Mouse (Mus musculus) stomach, embryonic 15.5 days (tissue): ENCODE data around the gene Casp6. TPM values are rescaled to one million over a fixed set of nuclear protein-coding genes. Genes with fewer than 3 reads are reported as not detected.
A peak's percentile ranks its signal among the peaks of the same experiment; 100 is the strongest.

Experiments used
- ATAC-seq: fragments of 200-750 bp; cut with Nextera tagmentation; 2 replicates; pipeline ENCODE4 v1.8.0; 2017; ENCODE audit warnings: low read depth, moderate number of reproducible peaks, moderate TSS enrichment; ENCODE audit not compliant: insufficient read depth, low FRiP score
- H3K27ac ChIP-seq: fragments of 300-500 bp; sonication (generic); 2 replicates; pipeline ENCODE4 v1.5.1; 2015; ENCODE audit warnings: mild to moderate bottlenecking, inconsistent platforms
- H3K27me3 ChIP-seq: fragments of 300-500 bp; sonication (generic); replicated peaks from 2 replicates; pipeline ENCODE4 v1.6.1; 2015; ENCODE audit warnings: inconsistent platforms
- H3K36me3 ChIP-seq: fragments of 300-500 bp; sonication (generic); 2 replicates; pipeline ENCODE4 v1.6.1; 2015; ENCODE audit warnings: inconsistent platforms
- H3K4me1 ChIP-seq: fragments of 300-500 bp; sonication (generic); 2 replicates; pipeline ENCODE4 v1.6.1; 2015; ENCODE audit warnings: inconsistent platforms
- H3K4me2 ChIP-seq: fragments of 300-500 bp; sonication (generic); 2 replicates; pipeline ENCODE4 v1.6.1; 2015; ENCODE audit warnings: mild to moderate bottlenecking, inconsistent platforms
- H3K4me3 ChIP-seq: fragments of 300-500 bp; sonication (generic); replicated peaks from 2 replicates; pipeline ENCODE4 v1.5.1; 2015; ENCODE audit warnings: inconsistent platforms
- H3K9ac ChIP-seq: fragments of 300-500 bp; sonication (generic); 2 replicates; pipeline ENCODE4 v1.6.1; 2015; ENCODE audit warnings: inconsistent platforms
- H3K9me3 ChIP-seq: fragments of 300-500 bp; sonication (generic); 2 replicates; pipeline ENCODE4 v1.6.1; 2016; ENCODE audit warnings: inconsistent platforms
- WGBS: fragments of 180-500 bp; shearing (Covaris S2); methylation state at CpG from one replicate; pipeline ENCODE4 v1.1.7; 2015; 5-methylcytosine and 5-hydroxymethylcytosine counted together
- polyA plus RNA-seq: library from polyadenylated mRNA; unstranded; fragments of >200 nt; fragmentation: Nextera tagmentation; extraction: Ambion mirVana; gene quantifications from 2 replicates; pipeline ENCODE4 v1.2.1, GENCODE M21; 2015

Gene Casp6
- polyA plus RNA-seq, 1 experiment from 2014 or later: 105 TPM

GRCm38 (mm10) chr3:129892003-129892402 lies 9.2 kb upstream of the Casp6 start:
- no peak overlapping the region for H3K4me3 ChIP-seq
- H3K27me3 ChIP-seq: no peaks in the 10 kb centered on the region
- 64% methylated on average over 5 of the region's 5 CpGs for WGBS
- no peaks in the 10 kb centered on the region for H3K9me3 ChIP-seq
- 0 out of 2 replicates have a peak, but pooled peaks cover 3% of the 10 kb centered on the region for H3K36me3 ChIP-seq
- no peak overlapping the region for H3K4me2 ChIP-seq
- ATAC-seq: 0 out of 2 replicates have a peak, but pooled peaks have one; percentile 31
- H3K27ac ChIP-seq: no peak overlapping the region
- H3K9ac ChIP-seq: no peak overlapping the region
- 0 out of 2 replicates have a peak, but pooled peaks cover 5% of the 10 kb centered on the region for H3K4me1 ChIP-seq

GRCm38 (mm10) chr3:129893143-129893542 lies 8.1 kb upstream of the Casp6 start:
- Histone ChIP-seq H3K36me3 (0 out of 2 replicates have a peak, but pooled peaks cover 3% of the 10 kb centered on the region), H3K9ac (no peak overlapping the region), H3K9me3 (no peaks in the 10 kb centered on the region), H3K4me2 (no peak overlapping the region), H3K4me1 (0 out of 2 replicates have a peak, but pooled peaks cover 8% of the 10 kb centered on the region), H3K27ac (no peak overlapping the region), H3K4me3 (no peak overlapping the region), H3K27me3 (no peaks in the 10 kb centered on the region)
- ATAC-seq: no peak
- WGBS: 95% methylated on average over 3 of the region's 3 CpGs

GRCm38 (mm10) chr3:129896591-129896990 lies 4.6 kb upstream of the Casp6 start:
- Histone ChIP-seq H3K4me2 (no peak overlapping the region), H3K4me1 (peaks cover 12% of the 10 kb centered on the region; the same call in 1 of the 2 replicates), H3K27me3 (no peaks in the 10 kb centered on the region), H3K9ac (no peak overlapping the region), H3K9me3 (no peaks in the 10 kb centered on the region), H3K27ac (no peak overlapping the region), H3K36me3 (0 out of 2 replicates have a peak, but pooled peaks cover 3% of the 10 kb centered on the region), H3K4me3 (no peak overlapping the region)
- WGBS: 32% methylated on average over 6 of the region's 6 CpGs
- no peak for ATAC-seq

- Histone ChIP-seq H3K27me3 (no peaks in the 10 kb centered on the region), H3K4me2 (no peak overlapping the region), H3K9me3 (no peaks in the 10 kb centered on the region), H3K4me1 (peaks cover 29% of the 10 kb centered on the region; the same call in 1 of the 2 replicates), H3K9ac (no peak overlapping the region), H3K36me3 (no peaks in the 10 kb centered on the region), H3K4me3 (no peak overlapping the region), H3K27ac (no peak overlapping the region)
- WGBS: 65% methylated on average over 4 of the region's 4 CpGs
- no peak for ATAC-seq
Observed at GRCm38 (mm10) chr3:129898886-129899285, 2.3 kb upstream of the Casp6 start.

- no peak overlapping the region for H3K4me2 ChIP-seq
Observed at GRCm38 (mm10) chr3:129903369-129903768, 2.1 kb downstream of the Casp6 start.

GRCm38 (mm10) chr3:129903866-129904265 lies 2.6 kb downstream of the Casp6 start:
- 76% methylated on average over 8 of the region's 8 CpGs for WGBS
- Histone ChIP-seq H3K27ac (no peak overlapping the region), H3K9me3 (no peaks in the 10 kb centered on the region), H3K9ac (no peak overlapping the region), H3K36me3 (0 out of 2 replicates have a peak, but pooled peaks cover 3% of the 10 kb centered on the region), H3K4me2 (no peak overlapping the region), H3K27me3 (no peaks in the 10 kb centered on the region), H3K4me3 (no peak overlapping the region), H3K4me1 (peaks cover 28% of the 10 kb centered on the region; the same call in 1 of the 2 replicates)
- no peak for ATAC-seq

More at GRCm38 (mm10) chr3:129903369-129903768, 2.1 kb downstream of the Casp6 start:
- Histone ChIP-seq H3K4me1 (peaks cover 28% of the 10 kb centered on the region; the same call in 1 of the 2 replicates), H3K9ac (no peak overlapping the region), H3K36me3 (0 out of 2 replicates have a peak, but pooled peaks cover 3% of the 10 kb centered on the region), H3K27ac (no peak overlapping the region), H3K9me3 (no peaks in the 10 kb centered on the region), H3K27me3 (no peaks in the 10 kb centered on the region), H3K4me3 (no peak overlapping the region)
- 74% methylated on average over 3 of the region's 3 CpGs for WGBS
- no peak for ATAC-seq

GRCm38 (mm10) chr3:129904381-129905132 lies 3.3 kb downstream of the Casp6 start:
- peaks cover 28% of the 10 kb centered on the region; the same call in 1 of the 2 replicates for H3K4me1 ChIP-seq
- no peaks in the 10 kb centered on the region for H3K9me3 ChIP-seq
- no peak overlapping the region for H3K27ac ChIP-seq
- peaks cover 7% of the 10 kb centered on the region for H3K36me3 ChIP-seq
- no peak overlapping the region for H3K4me2 ChIP-seq
- H3K9ac ChIP-seq: no peak overlapping the region
- no peak overlapping the region for H3K4me3 ChIP-seq
- no peaks in the 10 kb centered on the region for H3K27me3 ChIP-seq
- ATAC-seq: no peak
- 64% methylated on average over 7 of the region's 7 CpGs for WGBS

GRCm38 (mm10) chr3:129912025-129912424 lies 10.8 kb downstream of the Casp6 start:
- no peaks in the 10 kb centered on the region for H3K4me1 ChIP-seq
- H3K36me3 ChIP-seq: peaks cover 35% of the 10 kb centered on the region
- H3K4me2 ChIP-seq: no peak overlapping the region
- H3K9me3 ChIP-seq: no peaks in the 10 kb centered on the region
- no peak overlapping the region for H3K9ac ChIP-seq
- no peak overlapping the region for H3K4me3 ChIP-seq
- WGBS: 91% methylated on average over 14 of the region's 14 CpGs
- H3K27me3 ChIP-seq: no peaks in the 10 kb centered on the region
- no peak for ATAC-seq
- no peak overlapping the region for H3K27ac ChIP-seq

- no peak for ATAC-seq
- WGBS: 95% methylated on average over 13 of the region's 13 CpGs
- H3K9ac ChIP-seq: no peak overlapping the region
- peaks cover 32% of the 10 kb centered on the region for H3K36me3 ChIP-seq
- no peak overlapping the region for H3K4me3 ChIP-seq
- H3K27me3 ChIP-seq: no peaks in the 10 kb centered on the region
- H3K9me3 ChIP-seq: no peaks in the 10 kb centered on the region
- no peak overlapping the region for H3K4me2 ChIP-seq
- H3K4me1 ChIP-seq: no peaks in the 10 kb centered on the region
- no peak overlapping the region for H3K27ac ChIP-seq
Observed at GRCm38 (mm10) chr3:129913241-129913640, 12.0 kb downstream of the Casp6 start.

- Histone ChIP-seq H3K36me3 (0 out of 2 replicates have a peak, but pooled peaks cover 8% of the 10 kb centered on the region), H3K27me3 (no peaks in the 10 kb centered on the region), H3K4me2 (no peak overlapping the region)
Observed at GRCm38 (mm10) chr3:129917424-129917823, 16.2 kb downstream of the Casp6 start.

GRCm38 (mm10) chr3:129918434-129918833 lies 17.2 kb downstream of the Casp6 start:
- Histone ChIP-seq H3K36me3 (0 out of 2 replicates have a peak, but pooled peaks cover 8% of the 10 kb centered on the region), H3K9ac (no peak overlapping the region), H3K4me1 (no peaks in the 10 kb centered on the region), H3K4me3 (no peak overlapping the region), H3K9me3 (no peaks in the 10 kb centered on the region), H3K27ac (no peak overlapping the region), H3K4me2 (no peak overlapping the region), H3K27me3 (no peaks in the 10 kb centered on the region)
- ATAC-seq: peak; percentile 56
- WGBS: 16% methylated on average over 13 of the region's 13 CpGs

More at GRCm38 (mm10) chr3:129917424-129917823, 16.2 kb downstream of the Casp6 start:
- Histone ChIP-seq H3K27ac (no peak overlapping the region), H3K4me1 (no peaks in the 10 kb centered on the region), H3K9me3 (no peaks in the 10 kb centered on the region), H3K4me3 (no peak overlapping the region), H3K9ac (no peak overlapping the region)
- WGBS: 81% methylated on average over 3 of the region's 3 CpGs
- ATAC-seq: no peak

GRCm38 (mm10) chr3:129923581-129923980 lies 22.4 kb downstream of the Casp6 start:
- H3K27me3 ChIP-seq: no peaks in the 10 kb centered on the region
- no peaks in the 10 kb centered on the region for H3K4me1 ChIP-seq
- no peak overlapping the region for H3K4me2 ChIP-seq
- 88% methylated on average over 7 of the region's 7 CpGs for WGBS
- H3K9me3 ChIP-seq: no peaks in the 10 kb centered on the region
- no peak for ATAC-seq
- no peaks in the 10 kb centered on the region for H3K36me3 ChIP-seq
- H3K9ac ChIP-seq: no peak overlapping the region
- no peak overlapping the region for H3K4me3 ChIP-seq
- H3K27ac ChIP-seq: no peak overlapping the region
